Mouse (Mus musculus): ENCODE results near the gene Gm19426.

GRCm38 (mm10) chr2:84774751-84775150 is 31.3 kb upstream of the Gm19426 start:
- no peak for TF ChIP-seq CTCF (IDR thresholded peaks at IDR 0.05; ENCODE audit: extremely low read depth, insufficient read length, insufficient replicate concordance, low read depth, low read length)
- peak; percentile 40; the same call in 1 of the 2 replicates for TF ChIP-seq POLR2A (IDR thresholded peaks at IDR 0.05; ENCODE audit: low read depth, low read length)

All from small intestine, adult 2 months (tissue).